Mouse (Mus musculus) lung, postnatal 4 days (tissue): ENCODE results near the gene Spem2.
A peak's percentile ranks its signal among the peaks of the same experiment; 100 is the strongest.
"Not testable (repeated sequence)": the region's sequence is repeated elsewhere in the genome, so short reads cannot be mapped to it uniquely, and the experiment has no call there.

Experiments used
- DNase-seq, 2 experiments: peaks; one replicate each; pipeline ENCODE4 v3.0.0; 2021

Gene Spem2

DNA sequence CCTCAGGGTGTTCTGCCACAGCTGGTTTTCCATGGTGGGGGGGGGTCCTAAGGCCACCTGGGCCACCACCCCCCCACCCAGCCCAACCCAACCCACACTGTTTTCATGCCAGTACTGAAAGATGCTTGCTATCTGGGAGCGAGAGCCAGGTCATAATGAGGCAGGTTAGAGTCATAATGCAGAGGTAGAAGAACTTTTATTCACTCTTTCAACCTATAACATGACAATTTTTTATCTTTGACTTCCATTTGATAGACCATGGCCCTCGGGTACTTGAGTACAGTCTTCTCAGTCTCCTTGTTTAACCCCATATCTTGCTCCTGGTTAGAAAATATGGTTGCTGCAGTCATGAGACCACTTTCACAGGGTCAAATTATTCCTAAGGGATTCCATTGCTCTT, at the start of gene Spem2:
Gene Spem2 (minus strand): TSS at position 101 of the 400 bp plus-strand sequence.
- DNase-seq, result no peak

DNA sequence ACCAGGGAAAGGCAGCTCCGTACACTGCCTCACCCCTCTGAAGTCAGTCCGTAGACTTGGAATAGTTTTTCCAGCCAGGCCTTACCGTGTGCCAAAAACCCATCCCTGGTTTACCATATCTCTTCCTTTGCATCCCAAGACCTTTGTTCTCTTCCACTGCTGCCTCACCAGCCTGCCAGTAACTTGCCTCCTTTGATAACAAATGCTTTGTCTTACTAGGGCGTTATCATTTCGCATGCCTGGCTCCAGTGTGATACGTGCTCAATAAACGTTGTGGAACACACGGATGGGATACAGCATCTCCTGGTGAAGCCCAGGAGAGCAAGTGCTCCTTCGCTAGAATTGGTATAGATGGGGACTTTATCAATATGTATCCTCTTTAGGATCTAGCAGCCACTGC, 49.1 kb upstream of the Spem2 start:
- DNase-seq, result no peak

DNA sequence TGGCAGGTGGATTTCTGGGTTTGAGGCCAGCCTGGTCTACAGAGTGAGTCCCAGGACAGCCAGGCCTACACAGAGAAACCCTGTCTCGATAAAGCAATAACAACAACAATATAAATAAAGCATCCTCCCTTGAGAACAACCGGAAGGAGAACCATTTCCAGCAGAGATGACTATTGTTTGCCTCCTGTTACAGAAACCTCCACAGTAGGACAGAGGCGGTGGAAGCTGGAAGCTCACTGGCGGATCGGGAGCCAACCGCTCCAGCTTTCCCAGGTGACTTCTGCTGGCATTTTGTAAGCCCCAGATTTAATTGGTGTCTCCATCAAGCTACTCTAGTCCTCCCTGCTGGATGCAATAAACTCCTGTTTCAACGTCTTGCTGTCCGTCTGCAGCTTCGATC, 47.3 kb upstream of the Spem2 start:
- no peak for DNase-seq

DNA sequence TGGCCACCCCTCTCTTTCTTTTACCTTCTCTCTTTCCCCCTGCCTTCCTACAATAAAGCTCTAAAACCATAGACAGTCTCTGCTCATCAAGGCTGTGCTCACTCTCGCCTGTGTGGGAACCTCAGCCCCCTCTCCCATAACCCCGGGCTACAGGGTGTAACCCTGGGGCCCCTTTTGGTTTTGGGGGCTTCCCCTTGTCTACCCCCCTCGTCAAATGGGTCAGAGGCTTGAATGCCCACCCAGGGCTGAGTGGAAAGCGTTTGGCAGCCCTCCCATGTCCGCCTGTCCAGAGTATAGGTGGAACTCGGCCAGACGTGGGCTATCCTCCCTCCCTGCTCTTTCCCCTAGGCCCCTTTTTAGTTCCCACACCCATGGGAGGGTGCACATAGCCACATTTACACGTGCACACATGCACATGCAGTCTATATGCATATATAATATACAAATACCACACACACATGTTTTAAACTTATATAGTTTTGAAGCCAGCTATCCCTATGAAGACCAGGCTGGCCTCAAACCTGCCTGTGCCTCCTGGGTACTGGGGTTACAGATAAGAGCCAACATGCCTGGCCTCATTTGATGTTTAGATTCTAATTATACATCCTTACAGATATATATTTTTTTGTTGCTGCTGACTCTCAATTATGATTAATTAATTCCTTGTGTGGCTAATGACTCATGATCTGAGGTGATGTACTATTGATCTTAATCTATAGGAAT, 46.0 kb upstream of the Spem2 start:
- DNase-seq, result no peak

DNA sequence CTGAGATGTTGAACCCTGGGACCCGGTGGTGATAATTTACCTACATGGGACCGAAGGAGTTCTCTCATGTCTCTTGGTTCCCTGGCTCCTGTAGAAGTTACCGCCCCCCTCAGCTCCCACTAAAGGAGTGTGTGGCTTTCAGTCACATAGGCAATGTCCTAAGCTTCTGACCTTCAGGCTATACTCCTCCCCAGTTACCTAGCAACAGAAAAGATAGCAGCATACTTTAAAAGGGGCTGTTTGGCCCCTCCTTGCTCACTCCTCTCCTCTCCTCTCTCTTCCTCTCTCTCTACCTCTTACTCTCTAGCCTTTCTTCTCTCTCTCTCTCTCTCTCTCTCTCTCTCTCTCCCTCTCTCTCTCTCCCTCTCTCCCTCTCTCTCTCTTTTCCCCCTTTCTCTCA, 45.5 kb upstream of the Spem2 start:
- not testable (repeated sequence) for DNase-seq

DNA sequence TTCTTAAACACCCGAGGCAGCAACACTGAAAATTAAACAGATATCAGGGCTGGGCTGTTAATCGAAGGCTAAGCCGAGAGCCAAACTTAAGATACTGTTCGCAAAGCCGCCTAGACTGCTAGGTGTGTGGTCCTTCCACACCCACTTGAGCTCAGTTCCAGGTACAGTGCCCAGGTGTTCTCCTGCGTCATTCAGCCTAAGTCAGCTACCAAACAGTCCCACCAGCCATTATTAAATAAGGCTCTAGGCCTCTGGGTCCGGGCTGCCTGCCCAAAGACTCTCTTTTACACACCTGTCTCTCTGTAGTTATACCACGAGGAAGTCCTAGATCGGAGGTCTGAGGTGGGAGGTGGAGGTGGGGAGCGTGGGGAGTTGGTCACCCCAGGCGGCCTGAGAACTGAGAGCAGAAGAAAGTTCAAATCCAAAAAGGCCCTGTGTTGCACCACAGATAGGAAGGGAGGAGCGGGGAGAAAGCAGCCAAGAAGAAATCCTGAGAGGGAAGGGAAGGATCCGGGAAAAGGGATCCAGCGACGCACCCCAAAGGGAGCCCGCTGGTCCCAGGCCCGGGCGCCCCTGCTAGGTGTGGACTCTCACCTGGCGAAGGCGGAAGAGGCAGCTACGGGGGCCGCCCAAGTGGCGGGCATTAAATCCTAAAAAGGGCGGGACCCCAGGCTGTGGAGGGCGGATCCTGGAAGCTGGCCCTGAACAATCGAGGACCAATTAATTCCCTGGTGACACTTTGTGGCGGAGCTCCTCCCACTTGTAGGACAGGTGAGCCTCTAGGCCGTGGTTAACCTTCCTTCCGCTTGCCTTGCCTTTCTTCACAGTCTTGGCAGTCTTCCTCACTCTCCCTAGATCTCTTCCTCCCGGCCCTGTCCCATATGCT, 40.1 kb upstream of the Spem2 start, which contains the start of gene Tnk1:
Gene Tnk1 (minus strand): TSS at position 618 of the 886 bp plus-strand sequence.
- peak; percentile 66 to 79 for DNase-seq

DNA sequence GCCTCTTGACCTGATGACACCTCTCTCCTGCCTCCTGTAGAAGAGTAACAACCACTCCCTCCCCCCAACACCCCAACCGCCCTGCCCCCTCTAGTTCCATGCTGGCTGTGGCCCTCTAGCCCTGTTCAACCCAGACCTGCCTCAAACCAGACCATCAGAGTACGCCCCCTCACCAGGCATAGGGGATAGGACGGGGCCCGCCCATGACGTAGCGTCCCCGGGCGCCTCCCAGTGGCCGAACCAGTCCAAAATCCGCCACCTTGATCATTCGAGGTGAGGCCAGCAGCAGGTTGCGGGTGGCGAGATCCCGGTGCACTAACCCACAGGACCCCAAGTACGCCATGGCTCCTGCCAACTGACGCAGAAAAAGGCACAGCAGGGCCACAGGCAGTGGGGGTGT, 37.1 kb upstream of the Spem2 start:
- DNase-seq, result peak in 1 of 2 experiments; percentile 66

DNA sequence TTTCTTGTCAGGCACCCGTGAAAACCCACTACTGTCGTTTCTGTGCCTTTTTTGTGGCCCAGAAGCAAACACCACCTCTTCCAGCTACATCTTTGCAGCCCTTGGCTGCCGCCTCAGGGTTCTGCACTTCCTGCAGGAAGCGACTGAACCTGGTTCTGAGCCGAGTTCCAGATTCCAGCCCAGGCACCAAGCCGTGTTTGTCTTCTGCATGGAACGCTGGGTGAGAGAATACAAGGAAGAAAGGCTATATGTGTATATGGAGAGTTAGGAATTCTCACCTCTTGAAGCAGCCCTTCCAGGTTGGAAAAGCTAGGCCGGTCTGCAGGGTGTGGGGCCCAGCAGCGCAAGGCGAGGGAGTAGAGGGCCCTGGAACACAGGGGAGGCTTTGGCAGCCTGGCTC, 36.4 kb upstream of the Spem2 start:
- DNase-seq, result no peak

DNA sequence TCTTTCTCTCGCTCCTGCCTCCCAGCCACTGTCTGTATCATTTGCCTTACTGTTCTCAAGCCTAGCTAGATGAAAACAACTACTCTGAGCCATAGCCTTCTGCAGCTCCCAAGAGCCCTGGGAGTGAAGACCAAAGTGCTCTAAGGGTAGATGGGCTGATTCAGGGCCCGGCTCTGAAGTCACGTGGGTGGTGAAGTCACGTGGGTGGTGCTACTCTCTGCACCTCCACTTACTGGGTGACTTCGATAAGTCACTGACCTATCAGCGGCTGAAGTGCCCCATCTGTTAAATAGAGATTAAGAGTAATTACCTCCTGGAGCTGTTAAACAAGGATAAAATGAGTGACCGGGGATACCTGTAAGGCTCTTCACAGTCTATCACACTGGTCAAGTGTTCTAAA, 35.7 kb upstream of the Spem2 start:
- DNase-seq, result no peak

DNA sequence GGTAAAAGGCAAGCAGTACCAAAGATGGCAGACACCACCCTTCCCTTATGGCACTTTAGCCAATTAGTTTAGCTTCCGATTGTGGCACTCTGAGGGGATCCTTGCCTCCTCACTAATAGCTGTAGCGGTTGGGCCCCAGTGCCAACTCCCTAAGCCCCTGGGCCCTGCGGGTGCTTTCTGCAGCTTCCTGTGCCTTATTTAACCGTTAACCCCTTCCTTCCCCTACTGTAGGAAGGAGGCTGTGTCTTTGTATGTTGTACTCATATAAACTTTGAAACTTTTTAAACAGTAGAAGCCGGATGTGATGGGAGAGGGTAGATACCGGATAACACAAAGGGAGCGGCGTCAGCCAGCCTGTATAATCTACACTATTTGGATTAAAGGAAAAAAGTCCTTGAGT, 32.5 kb upstream of the Spem2 start:
- DNase-seq, result no peak

DNA sequence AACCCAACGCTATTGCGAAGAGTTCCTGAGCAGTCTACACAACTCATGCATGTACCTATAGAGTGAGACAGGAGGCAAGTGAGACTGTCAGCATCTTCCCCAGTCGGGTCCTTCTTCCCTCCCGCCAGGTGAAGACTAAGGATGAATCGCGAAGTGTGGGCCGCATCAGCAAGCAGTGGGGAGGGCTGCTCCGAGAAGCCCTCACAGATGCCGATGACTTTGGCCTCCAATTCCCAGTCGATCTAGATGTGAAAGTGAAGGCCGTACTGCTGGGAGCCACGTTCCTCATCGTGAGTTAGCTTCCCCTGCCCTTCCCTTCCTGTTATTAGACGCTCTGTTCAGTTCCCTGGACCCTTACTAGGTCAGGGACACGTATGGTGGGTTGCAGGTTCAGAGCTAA, 31.6 kb upstream of the Spem2 start:
- DNase-seq, result no peak

DNA sequence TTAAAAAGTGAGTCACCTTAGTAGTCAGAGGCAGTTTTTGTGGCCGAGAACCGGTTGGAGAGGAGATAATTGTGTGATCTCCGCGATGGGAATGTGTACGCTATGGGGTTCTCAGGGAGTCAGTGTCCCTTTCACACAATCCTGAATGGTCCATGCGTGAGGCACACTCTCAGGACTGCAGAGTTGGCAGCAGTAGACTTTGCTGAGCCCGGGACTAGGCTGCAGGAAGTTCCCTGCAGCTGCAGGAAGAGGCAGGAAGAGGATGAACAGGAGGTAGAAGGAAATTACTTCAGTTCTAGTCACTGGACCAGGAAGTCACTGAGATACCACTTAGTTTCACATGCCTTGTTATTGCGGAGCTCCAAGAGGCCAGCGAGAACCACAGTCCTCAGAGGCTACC, 30.9 kb upstream of the Spem2 start:
- DNase-seq, result no peak

DNA sequence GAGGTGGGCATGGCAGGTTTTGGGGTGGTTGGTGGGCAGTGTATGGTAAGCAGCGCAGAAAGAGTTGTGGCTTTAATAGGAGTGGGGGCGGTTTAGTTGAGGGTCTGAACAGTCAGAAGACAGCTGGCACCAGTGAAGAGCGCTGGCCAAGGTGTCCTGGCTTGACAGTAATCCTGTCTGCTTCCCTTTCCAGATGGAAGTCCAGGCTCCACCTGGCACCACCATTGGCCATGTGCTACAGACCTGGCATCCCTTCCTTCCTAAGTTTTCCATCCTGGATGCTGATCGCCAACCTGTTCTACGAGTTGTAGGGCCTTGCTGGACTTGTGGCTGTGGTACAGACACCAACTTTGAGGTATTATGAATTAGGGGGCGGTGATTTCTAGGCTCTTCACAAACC, 29.8 kb upstream of the Spem2 start:
- DNase-seq, result no peak

DNA sequence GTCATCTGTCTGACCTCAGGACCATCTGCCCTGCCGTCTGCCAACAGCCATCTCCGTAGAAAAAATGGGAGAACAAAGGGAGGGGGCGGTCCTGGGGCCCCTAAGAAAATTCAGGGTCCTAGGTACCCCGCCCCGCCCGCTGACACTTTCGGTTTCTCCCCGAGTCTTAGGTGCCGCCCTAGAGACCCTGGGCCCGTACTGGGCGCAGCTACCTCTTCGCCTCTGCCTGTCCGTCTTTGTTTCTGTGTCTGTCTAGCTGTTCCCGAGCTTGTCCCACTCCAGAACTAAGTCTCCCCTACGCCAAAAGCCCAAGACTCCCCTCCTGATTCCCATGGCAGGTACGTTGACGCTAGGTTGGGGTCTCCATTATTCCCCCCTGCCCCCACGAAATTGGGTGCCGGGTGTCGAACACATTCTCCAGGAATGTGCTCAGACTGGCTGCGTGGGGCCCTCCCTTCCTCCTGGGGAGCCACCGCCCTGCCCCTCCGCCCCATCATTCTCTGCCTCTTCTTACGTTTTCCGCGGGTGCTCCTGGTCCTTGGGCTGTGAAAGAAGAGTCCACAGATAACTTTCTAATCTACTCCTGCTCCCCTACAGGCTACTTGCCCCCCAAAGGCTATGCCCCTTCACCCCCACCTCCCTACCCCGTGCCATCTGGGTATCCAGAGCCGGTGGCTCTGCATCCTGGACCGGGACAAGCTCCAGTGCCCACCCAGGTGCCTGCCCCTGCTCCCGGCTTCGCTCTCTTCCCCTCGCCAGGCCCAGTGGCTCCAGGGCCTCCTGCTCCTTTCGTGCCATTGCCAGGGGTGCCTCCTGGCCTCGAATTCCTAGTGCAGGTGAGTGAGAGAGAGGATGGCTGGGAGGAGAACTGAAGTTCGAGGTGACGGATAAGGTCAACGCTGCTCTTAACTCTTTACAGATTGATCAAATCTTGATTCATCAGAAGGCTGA, 28.7 kb upstream of the Spem2 start:
- DNase-seq, result peak; percentile 52 to 59

DNA sequence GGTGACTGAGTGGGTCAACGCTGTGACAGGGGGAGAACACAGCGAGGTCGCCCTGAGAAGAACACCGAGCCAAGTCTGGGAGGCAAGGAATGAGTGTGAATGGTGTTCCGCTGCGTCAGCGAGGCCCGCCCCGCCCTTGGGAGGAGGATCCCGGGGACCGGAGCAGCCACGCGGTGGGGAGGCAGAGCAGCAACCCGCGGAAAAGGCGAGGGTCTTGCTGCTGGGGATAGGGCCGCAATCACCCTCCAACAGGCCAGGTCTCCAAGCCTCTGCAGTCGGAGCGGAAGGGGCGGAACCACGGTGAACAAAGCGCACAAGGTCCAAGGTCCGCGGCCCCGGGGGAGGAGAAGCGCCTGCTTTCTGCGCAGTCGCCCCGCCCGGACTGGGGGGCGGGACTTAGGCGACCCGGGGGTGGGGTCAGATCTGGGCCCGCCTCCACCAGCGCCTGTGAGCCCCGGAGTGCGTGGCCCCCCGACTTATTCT, 28.0 kb upstream of the Spem2 start, which contains the start of gene Plscr3:
Gene Plscr3 (plus strand): TSS at position 179 of the 483 bp plus-strand sequence.
- peak; percentile 94 for DNase-seq

DNA sequence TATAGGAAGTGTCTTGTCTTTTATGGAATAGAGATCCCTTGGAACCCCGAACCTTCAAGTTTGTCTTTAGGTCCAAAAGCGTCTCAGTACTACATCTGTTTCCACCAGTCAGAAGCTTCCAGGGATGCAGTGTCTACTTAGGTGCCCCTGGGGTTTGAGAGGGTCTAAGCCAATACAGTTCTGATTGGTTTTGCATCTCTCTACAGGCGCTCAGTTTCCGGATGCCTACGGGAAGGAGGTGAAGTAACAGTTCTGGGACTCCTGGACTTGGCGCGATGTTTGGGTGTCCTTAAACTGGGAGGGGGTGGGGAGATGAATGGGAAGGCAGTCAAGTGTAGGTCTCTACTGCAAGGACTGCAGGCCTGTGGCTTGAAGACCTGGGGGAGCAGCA, 20.4 kb upstream of the Spem2 start:
- no peak for DNase-seq

DNA sequence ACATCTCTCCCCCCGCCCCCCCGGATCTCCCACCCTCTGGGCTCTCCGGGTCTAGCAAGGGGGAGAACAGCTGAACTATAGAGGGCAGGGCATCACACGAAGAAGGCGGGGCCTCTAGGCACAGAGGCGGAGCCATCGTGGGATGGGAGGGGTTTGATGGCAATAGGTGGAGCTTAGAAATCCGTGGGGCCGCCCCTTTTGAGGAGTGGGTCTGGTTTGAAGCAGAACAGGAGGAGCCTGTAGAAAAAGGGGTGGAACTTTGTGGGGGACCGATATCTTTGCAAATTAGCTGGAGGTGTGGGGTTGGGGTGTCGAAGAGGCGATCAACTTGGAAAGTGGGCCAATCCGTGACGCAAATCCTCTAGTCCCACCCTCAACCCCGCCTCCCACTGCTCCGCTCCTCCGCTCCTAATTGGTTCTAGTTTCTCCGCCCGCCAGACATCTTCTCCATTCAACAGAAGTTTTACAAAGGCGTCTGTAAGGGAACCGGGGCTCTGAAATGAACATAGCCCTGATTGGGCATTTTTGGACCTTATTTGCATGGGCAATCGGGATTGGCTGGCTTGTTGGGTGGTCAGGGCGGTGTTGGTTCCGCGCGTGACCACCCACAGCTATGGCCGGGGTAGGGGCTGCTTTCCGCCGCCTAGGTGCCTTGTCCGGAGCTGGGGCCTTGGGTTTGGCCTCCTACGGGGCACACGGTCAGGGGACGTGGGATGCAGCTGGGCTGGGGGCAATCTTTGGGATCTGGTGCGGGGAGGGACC, 19.9 kb upstream of the Spem2 start, which contains the start of gene Tmem256:
Gene Tmem256 (plus strand): TSS at position 563 of the 762 bp plus-strand sequence.
- DNase-seq, result peak; percentile 96 to 97

DNA sequence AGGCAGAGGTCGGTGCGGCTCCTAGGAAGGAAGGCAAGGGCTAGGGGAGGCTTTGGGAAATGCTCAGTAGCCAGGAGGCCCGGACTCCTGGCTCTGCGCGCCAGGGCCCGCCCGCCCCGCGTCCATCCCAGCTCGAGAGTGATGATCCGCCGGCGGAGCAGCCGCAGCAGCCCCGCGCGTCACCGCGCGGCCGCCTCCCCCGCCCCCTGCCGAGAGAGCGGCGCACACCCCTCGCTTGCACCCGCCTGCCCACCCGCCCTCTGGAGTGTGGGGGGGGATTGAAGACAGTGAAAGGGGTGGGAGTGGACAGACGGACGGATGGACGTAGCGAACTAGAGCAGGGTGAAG, 19.3 kb upstream of the Spem2 start, which contains the start of gene Nlgn2:
Gene Nlgn2 (minus strand): TSS at position 181 of the 348 bp plus-strand sequence.
- no peak for DNase-seq

DNA sequence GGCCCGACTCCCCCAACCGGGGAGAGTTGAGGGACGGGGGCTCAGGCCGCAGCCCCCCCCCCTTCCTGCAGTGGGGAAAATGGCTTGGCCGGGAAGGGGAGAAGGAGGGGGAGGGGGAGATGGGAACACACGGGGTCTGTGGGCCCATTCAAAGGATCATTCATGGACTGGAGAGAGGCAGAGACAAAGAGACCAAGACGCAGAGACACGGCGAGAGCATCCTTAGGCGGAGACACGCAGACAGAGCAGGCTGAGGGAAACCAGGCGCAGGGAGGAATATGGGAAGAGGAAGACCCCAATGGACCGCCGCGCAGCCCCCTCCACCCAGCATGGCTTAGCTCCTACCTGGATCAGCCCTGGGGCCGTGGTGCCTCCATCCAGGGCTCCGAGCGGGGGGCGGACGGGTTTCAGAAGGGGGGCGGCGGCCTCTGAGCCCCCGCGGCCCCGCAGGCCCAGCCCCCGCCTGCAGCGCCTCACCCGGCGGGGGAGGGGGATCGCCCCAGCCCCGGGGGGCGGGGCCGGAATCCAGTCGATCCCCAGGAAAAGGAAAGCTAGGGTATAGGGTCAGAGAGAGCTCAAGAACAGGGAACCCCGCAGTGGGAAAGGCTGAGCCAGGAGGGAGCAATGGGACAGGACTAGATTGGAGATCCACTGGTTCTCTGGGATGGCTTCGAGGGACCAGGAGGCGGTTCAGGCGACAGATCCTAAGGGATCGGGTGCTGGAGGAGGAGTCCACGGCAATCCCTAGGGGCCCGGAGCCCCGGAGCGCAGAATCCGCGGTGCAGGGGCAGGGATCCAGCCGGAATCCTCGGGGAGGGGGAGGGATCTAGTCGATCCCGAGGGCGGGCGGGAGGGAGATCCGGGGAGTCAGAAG, 18.7 kb upstream of the Spem2 start:
- DNase-seq, result peak; percentile 39 to 59

DNA sequence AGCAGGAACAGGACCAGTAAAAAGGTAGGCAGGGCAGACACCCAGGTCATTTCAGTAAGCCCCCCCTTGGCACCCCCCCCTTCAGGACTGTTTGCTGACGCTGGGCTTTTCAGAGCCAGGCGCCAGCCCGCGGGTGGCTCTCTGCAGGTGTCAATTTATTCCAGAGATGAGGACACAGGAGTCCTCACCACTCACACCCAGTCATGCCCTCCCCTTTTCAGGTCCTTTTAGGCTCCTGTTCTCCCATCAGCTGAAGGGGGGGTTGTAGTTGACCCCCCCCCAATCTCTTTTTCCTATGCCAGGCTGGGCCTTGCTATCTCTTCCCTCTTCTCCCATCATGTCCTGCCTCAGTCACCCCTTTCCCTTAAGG, 17.7 kb upstream of the Spem2 start:
- DNase-seq, result no peak
